Comparison of ENCODE assay signal across 26 mouse cellular contexts in the genomic region with DNA sequence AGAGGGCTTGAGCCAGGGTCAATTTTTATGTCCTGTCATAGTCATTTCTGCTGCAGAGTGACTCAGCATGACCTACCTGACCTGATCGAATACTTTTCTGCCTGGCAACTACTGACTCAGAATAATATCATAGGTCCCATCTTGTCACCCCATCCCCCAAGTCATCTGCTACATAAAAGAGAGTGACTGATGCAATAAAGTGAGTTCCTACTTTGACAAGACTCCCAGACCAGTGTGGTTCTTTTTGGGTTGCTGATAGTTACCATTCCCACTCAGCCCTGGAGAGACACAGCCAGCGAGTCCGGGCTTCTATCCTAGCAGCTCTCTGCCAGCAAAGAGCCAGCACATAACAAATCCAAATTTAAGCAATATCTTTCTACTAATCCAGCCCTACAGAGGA.
DNase-seq lines count a peak whose midpoint lies in the region; ATAC-seq and TF ChIP-seq lines count a peak whose summit lies in the region.
"Had no signal": no experiment of that assay in that cellular context is flagged by ENCODE, and none has a peak within 500 bp of the region (broad histone marks: within the 10 kb centered on the region; RNA-seq: fewer than 3 reads in every experiment).

No protein-coding gene starts in this region.

- no peak for ATAC-seq in liver, postnatal 0 days
- ATAC-seq in midbrain, embryonic 13.5 days: no peak
- ATAC-seq: activated CD4-positive, CD25-positive, alpha-beta regulatory T cell, adult 4 months; forebrain, embryonic 13.5 days; forebrain, embryonic 15.5 days; forebrain, postnatal 0 days; Patski had no signal

- no peaks in the 10 kb centered on the region for H3K79me3 ChIP-seq in C2C12 (ENCODE audit: low read depth)

- TF ChIP-seq CTCF in liver, adult 2 months (IDR thresholded peaks at IDR 0.05; ENCODE audit: low read depth, low read length): no peak
- TF ChIP-seq CTCF in liver, postnatal 0 days (IDR thresholded peaks at IDR 0.05; ENCODE audit: low read depth): no peak
- no peak for TF ChIP-seq CTCF in C2C12 (IDR thresholded peaks at IDR 0.05; ENCODE audit: control insufficient read depth, insufficient read depth, insufficient read length)

- no peaks in the 10 kb centered on the region for H3K4me1 ChIP-seq in liver, adult 2 months (ENCODE audit: control insufficient read depth, insufficient read depth, low read length)
- H3K4me1 ChIP-seq in liver, postnatal 0 days (ENCODE audit: insufficient read depth): no peaks in the 10 kb centered on the region
- no peaks in the 10 kb centered on the region for H3K4me1 ChIP-seq in midbrain, embryonic 13.5 days (replicated peaks)
- H3K4me1 ChIP-seq: embryonic facial prominence, embryonic 10.5 days; embryonic facial prominence, embryonic 12.5 days; forebrain, embryonic 13.5 days; forebrain, embryonic 15.5 days had no signal

- 84% methylated on average over 3 of the region's 3 CpGs for WGBS in liver, adult 2 months
- WGBS in liver, postnatal 0 days (ENCODE audit: insufficient replicate concordance): 78% methylated on average over 3 of the region's 3 CpGs
- 91% methylated on average over 3 of the region's 3 CpGs for WGBS in midbrain, embryonic 13.5 days

- H3K4me2 ChIP-seq in liver, postnatal 0 days (ENCODE audit: low read depth, low read length): no peak overlapping the region
- no peak overlapping the region for H3K4me2 ChIP-seq in myocyte (ENCODE audit: low read depth)
- no peak overlapping the region for H3K4me2 ChIP-seq in midbrain, embryonic 13.5 days (replicated peaks)
- H3K4me2 ChIP-seq: embryonic facial prominence, embryonic 12.5 days; forebrain, embryonic 13.5 days; forebrain, embryonic 15.5 days had no signal

- H3K79me2 ChIP-seq in liver, adult 2 months (ENCODE audit: control insufficient read depth, insufficient read depth, low read length): no peaks in the 10 kb centered on the region
- H3K79me2 ChIP-seq in C2C12 (ENCODE audit: control insufficient read depth, insufficient read depth) (no peaks in the 10 kb centered on the region), myocyte (ENCODE audit: control insufficient read depth, insufficient read depth) (no peaks in the 10 kb centered on the region)

- H3ac ChIP-seq in C2C12 (ENCODE audit: control insufficient read depth, insufficient read length, low read depth): no peak overlapping the region
- no peak overlapping the region for H3ac ChIP-seq in myocyte (ENCODE audit: control insufficient read depth, insufficient read length)

- no peak overlapping the region for H3K4me3 ChIP-seq in liver, adult 2 months (ENCODE audit: insufficient read depth, low read depth, low read length)
- H3K4me3 ChIP-seq in liver, postnatal 0 days (ENCODE audit: low read depth, low read length): no peak overlapping the region
- H3K4me3 ChIP-seq in C2C12 (ENCODE audit: insufficient read depth, poor library complexity, severe bottlenecking) (no peak overlapping the region), myocyte (no peak overlapping the region)
- H3K4me3 ChIP-seq in midbrain, embryonic 13.5 days (replicated peaks): no peak overlapping the region
- H3K4me3 ChIP-seq: embryonic facial prominence, embryonic 10.5 days; embryonic facial prominence, embryonic 12.5 days; forebrain, embryonic 13.5 days; forebrain, embryonic 15.5 days had no signal

- no peak for TF ChIP-seq POLR2A in liver, adult 2 months (IDR thresholded peaks at IDR 0.05; ENCODE audit: extremely low read depth, insufficient read depth, low read length)
- no peak for TF ChIP-seq POLR2A in myocyte (IDR thresholded peaks at IDR 0.05; ENCODE audit: insufficient read length, low read depth)

- H3K9me3 ChIP-seq in liver, postnatal 0 days (ENCODE audit: low read length): no peaks in the 10 kb centered on the region; the same call in 1 of the 2 replicates
- no peaks in the 10 kb centered on the region for H3K9me3 ChIP-seq in midbrain, embryonic 13.5 days
- H3K9me3 ChIP-seq: embryonic facial prominence, embryonic 10.5 days; embryonic facial prominence, embryonic 12.5 days; forebrain, embryonic 13.5 days; forebrain, embryonic 15.5 days had no signal

- TF ChIP-seq EP300 in liver, postnatal 0 days (IDR thresholded peaks at IDR 0.05; ENCODE audit: low read depth): no peak

- H3K27me3 ChIP-seq in liver, adult 2 months (ENCODE audit: control insufficient read depth, insufficient read depth, low read length): no peaks in the 10 kb centered on the region
- H3K27me3 ChIP-seq in liver, postnatal 0 days (ENCODE audit: insufficient read depth, low read length): no peaks in the 10 kb centered on the region
- H3K27me3 ChIP-seq in C2C12 (ENCODE audit: control insufficient read depth, insufficient read depth, insufficient read length) (no peaks in the 10 kb centered on the region), myocyte (ENCODE audit: control insufficient read depth, insufficient read depth, insufficient read length) (no peaks in the 10 kb centered on the region)
- no peaks in the 10 kb centered on the region for H3K27me3 ChIP-seq in midbrain, embryonic 13.5 days
- H3K27me3 ChIP-seq: CH12.LX; embryonic facial prominence, embryonic 12.5 days; forebrain, embryonic 13.5 days; forebrain, embryonic 15.5 days; Patski had no signal

- no peaks in the 10 kb centered on the region for H3K36me3 ChIP-seq in liver, adult 2 months (ENCODE audit: control insufficient read depth, insufficient read depth, low read length)
- H3K36me3 ChIP-seq in liver, postnatal 0 days (replicated peaks; ENCODE audit: insufficient read depth, low read length): no peaks in the 10 kb centered on the region
- H3K36me3 ChIP-seq in C2C12 (ENCODE audit: control insufficient read depth, insufficient read depth) (no peaks in the 10 kb centered on the region), myocyte (ENCODE audit: control insufficient read depth, insufficient read depth) (no peaks in the 10 kb centered on the region)
- no peaks in the 10 kb centered on the region for H3K36me3 ChIP-seq in midbrain, embryonic 13.5 days
- H3K36me3 ChIP-seq: embryonic facial prominence, embryonic 10.5 days; embryonic facial prominence, embryonic 12.5 days; forebrain, embryonic 15.5 days; G1E had no signal

- H3K9ac ChIP-seq in liver, adult 2 months (ENCODE audit: low read depth, low read length): no peak overlapping the region
- no peak overlapping the region for H3K9ac ChIP-seq in liver, postnatal 0 days (replicated peaks)
- no peak overlapping the region for H3K9ac ChIP-seq in midbrain, embryonic 13.5 days (replicated peaks)
- H3K9ac ChIP-seq: embryonic facial prominence, embryonic 12.5 days; forebrain, embryonic 13.5 days; forebrain, embryonic 15.5 days; forebrain, postnatal 0 days had no signal

- no peak overlapping the region for H3K27ac ChIP-seq in liver, adult 2 months (replicated peaks; ENCODE audit: insufficient read depth, low read depth, low read length)
- H3K27ac ChIP-seq in liver, postnatal 0 days (ENCODE audit: low read depth): no peak overlapping the region
- H3K27ac ChIP-seq in midbrain, embryonic 13.5 days: no peak overlapping the region
- H3K27ac ChIP-seq: embryonic facial prominence, embryonic 10.5 days; embryonic facial prominence, embryonic 12.5 days; forebrain, embryonic 13.5 days; forebrain, embryonic 15.5 days had no signal

- peak; percentile 35 for DNase-seq in liver, adult 2 months (ENCODE audit: extremely low read depth, low read depth, low spot score)
- DNase-seq in liver, postnatal 0 days: no peak
- peak; percentile 26 for DNase-seq in NIH3T3 (ENCODE audit: low read depth)
- no peak for DNase-seq in right cerebral cortex, postnatal 36 days (ENCODE audit: low spot score in 2 of 2)
- no peak for DNase-seq in urinary bladder, postnatal 25 days (ENCODE audit: low spot score)
- DNase-seq: adrenal gland, adult 2 months; adrenal gland, postnatal 10 days; adrenal gland, postnatal 25 days; B cell, adult 2 months; cerebellum, adult 11 months; cerebellum, adult 18-20 months; cerebellum, adult 8-10 months; cerebellum, adult 9-11 months; cerebellum, postnatal 14 days; forebrain, postnatal 0 days had no signal

TF ChIP-seq in C2C12, 6 proteins besides CTCF, POLR2A, EP300 and RAD21:
- TF ChIP-seq MYOD1 (IDR thresholded peaks at IDR 0.05; ENCODE audit: control insufficient read depth, insufficient read length, low read depth): no peak
- no peak for TF ChIP-seq FOSL1 (IDR thresholded peaks at IDR 0.05; ENCODE audit: insufficient read depth, low read length, poor library complexity, severe bottlenecking)
- no peak for TF ChIP-seq MYOG (IDR thresholded peaks at IDR 0.05; ENCODE audit: control insufficient read depth, extremely low read depth, insufficient read length)
- no peak for TF ChIP-seq USF1 (IDR thresholded peaks at IDR 0.05; ENCODE audit: low read depth)
- peak; percentile 58 for TF ChIP-seq CEBPB (IDR thresholded peaks at IDR 0.05; ENCODE audit: low read depth)

TF ChIP-seq in myocyte, 11 proteins besides CTCF, POLR2A, EP300 and RAD21:
- peak; percentile 64; the same call in 1 of the 2 replicates for TF ChIP-seq CEBPB (IDR thresholded peaks at IDR 0.05; ENCODE audit: insufficient read depth, poor library complexity, severe bottlenecking)
- no peak for TF ChIP-seq REST (IDR thresholded peaks at IDR 0.05; ENCODE audit: insufficient read depth, insufficient read length)
- no peak for TF ChIP-seq MAX (IDR thresholded peaks at IDR 0.05; ENCODE audit: low read depth)
- TF ChIP-seq USF1 (IDR thresholded peaks at IDR 0.05; ENCODE audit: low read depth): no peak
- no peak for TF ChIP-seq TCF3 (IDR thresholded peaks at IDR 0.05; ENCODE audit: insufficient read length, low read depth)
- TF ChIP-seq POLR2AphosphoS2 (IDR thresholded peaks at IDR 0.05; ENCODE audit: insufficient read length, low read depth): no peak

Comparison
In these comparisons a context has a peak if more than half of its experiments do, and no peak if none do; other contexts are left out.
1. DNase-seq: peak in liver, adult 2 months (single experiment) and NIH3T3 (single experiment); none in liver, postnatal 0 days (single experiment), right cerebral cortex, postnatal 36 days (0 of 2) and urinary bladder, postnatal 25 days (single experiment).